Mouse (Mus musculus) forebrain, embryonic 14.5 days (tissue): Measurements from ENCODE around the gene Phf21a. TPM values are rescaled to one million over a fixed set of nuclear protein-coding genes. Genes with fewer than 3 reads are reported as not detected.

Experiments
- ATAC-seq: fragments of 200-750 bp; cut with Nextera tagmentation; 2 replicates; pipeline ENCODE4 v1.8.0; 2017; ENCODE audit warnings: mild to moderate bottlenecking, moderate library complexity
- DNase-seq: peaks from one replicate; pipeline ENCODE4 v3.0.0-alpha.2; 2015; ENCODE audit warnings: low spot score
- H3K27ac ChIP-seq: fragments of 300-500 bp; sonication (generic); 2 replicates; pipeline ENCODE4 v1.5.1; 2014; ENCODE audit warnings: low read depth, mild to moderate bottlenecking, control low read depth, low read length, moderate library complexity
- H3K27me3 ChIP-seq: fragments of 300-500 bp; sonication (generic); replicated peaks from 2 replicates; pipeline ENCODE4 v1.6.1; 2014; ENCODE audit warnings: low read length, control low read depth, mixed read lengths; ENCODE audit not compliant: control insufficient read depth, insufficient read depth
- H3K36me3 ChIP-seq: fragments of 300-500 bp; sonication (generic); 2 replicates; pipeline ENCODE4 v1.6.1; 2014; ENCODE audit warnings: low read length, control low read depth; ENCODE audit not compliant: control insufficient read depth, insufficient read depth
- H3K4me1 ChIP-seq: fragments of 300-500 bp; sonication (generic); 2 replicates; pipeline ENCODE4 v1.6.1; 2014; ENCODE audit warnings: antibody characterized with exemption, low read length, control low read depth; ENCODE audit not compliant: control insufficient read depth, insufficient read depth
- H3K4me2 ChIP-seq: fragments of 300-500 bp; sonication (generic); 2 replicates; pipeline ENCODE4 v1.6.1; 2014; ENCODE audit warnings: mild to moderate bottlenecking, control low read depth, low read length
- H3K4me3 ChIP-seq: fragments of 300-500 bp; sonication (generic); 2 replicates; pipeline ENCODE4 v1.5.1; 2014; ENCODE audit warnings: low read depth, low read length, control low read depth
- H3K9ac ChIP-seq: fragments of 300-500 bp; sonication (generic); 2 replicates; pipeline ENCODE4 v1.6.1; 2014; ENCODE audit warnings: mild to moderate bottlenecking, low read length, control low read depth, moderate library complexity
- H3K9me3 ChIP-seq: fragments of 300-500 bp; sonication (generic); replicated peaks from 2 replicates; pipeline ENCODE4 v1.6.1; 2016; ENCODE audit warnings: low read length, control low read depth, mixed read lengths; ENCODE audit not compliant: control insufficient read depth
- WGBS: fragments of 180-500 bp; shearing (Covaris S2); extraction: QIAGEN DNeasy Blood & Tissue Kit; methylation state at CpG from one replicate; pipeline ENCODE4 v1.1.7; 2014; 5-methylcytosine and 5-hydroxymethylcytosine counted together
- polyA plus RNA-seq: library from polyadenylated mRNA; unstranded; fragments of >200 nt; fragmentation: Nextera tagmentation; extraction: Ambion mirVana; gene quantifications from 2 replicates; pipeline ENCODE4 v1.2.1, GENCODE M21; 2014

The Phf21a gene
- polyA plus RNA-seq, 1 experiment from 2014 or later: 37.5 TPM

GRCm38 (mm10) chr2:92188744-92189143 is 95.8 kb downstream of the Phf21a start:
- Histone ChIP-seq H3K4me3 (peak overlapping the region; percentile 4; the same call in 1 of the 2 replicates), H3K27me3 (no peaks in the 10 kb centered on the region), H3K27ac (no peak overlapping the region), H3K9ac (peak overlapping the region; percentile 29; the same call in 1 of the 2 replicates), H3K4me2 (peak overlapping the region; percentile 62), H3K36me3 (no peaks in the 10 kb centered on the region), H3K4me1 (peaks cover 33% of the 10 kb centered on the region), H3K9me3 (no peaks in the 10 kb centered on the region)
- WGBS: 55% methylated on average over 3 of the region's 3 CpGs
- DNase-seq (no peak), ATAC-seq (no peak)

- DNase-seq: no peak
- no peak overlapping the region for H3K4me3 ChIP-seq
- no peak overlapping the region for H3K27ac ChIP-seq
- H3K9me3 ChIP-seq: no peaks in the 10 kb centered on the region
- H3K4me2 ChIP-seq: 0 out of 2 replicates have a peak overlapping the region, but pooled peaks have one; percentile 4
- no peak overlapping the region for H3K9ac ChIP-seq
- ATAC-seq: no peak
- H3K36me3 ChIP-seq: no peaks in the 10 kb centered on the region
- peaks cover 33% of the 10 kb centered on the region for H3K4me1 ChIP-seq
- H3K27me3 ChIP-seq: no peaks in the 10 kb centered on the region
- WGBS: 50% methylated on average over 5 of the region's 5 CpGs
Measured at GRCm38 (mm10) chr2:92190960-92191359, 98.0 kb downstream of the Phf21a start.

- Histone ChIP-seq H3K9me3 (no peaks in the 10 kb centered on the region), H3K4me3 (no peak overlapping the region), H3K27ac (no peak overlapping the region), H3K27me3 (no peaks in the 10 kb centered on the region), H3K4me2 (no peak overlapping the region), H3K4me1 (peaks cover 24% of the 10 kb centered on the region), H3K36me3 (no peaks in the 10 kb centered on the region), H3K9ac (no peak overlapping the region)
- WGBS: 74% methylated on average over 5 of the region's 5 CpGs
- ATAC-seq: peak; percentile 66; the same call in 1 of the 2 replicates
- peak; percentile 93 for DNase-seq
Measured at GRCm38 (mm10) chr2:92191826-92192581, 99.1 kb downstream of the Phf21a start.

- Histone ChIP-seq H3K9ac (no peak overlapping the region), H3K36me3 (no peaks in the 10 kb centered on the region), H3K4me3 (no peak overlapping the region), H3K27me3 (no peaks in the 10 kb centered on the region), H3K27ac (peak overlapping the region; percentile 58), H3K4me2 (peak overlapping the region; percentile 12; the same call in 1 of the 2 replicates), H3K9me3 (no peaks in the 10 kb centered on the region), H3K4me1 (peaks cover 16% of the 10 kb centered on the region)
- ATAC-seq (peak; percentile 46; the same call in 1 of the 2 replicates), DNase-seq (peak; percentile 63)
- 41% methylated on average over 6 of the region's 6 CpGs for WGBS
Measured at GRCm38 (mm10) chr2:92198126-92198525, 105.2 kb downstream of the Phf21a start.

GRCm38 (mm10) chr2:92198747-92199146 is 105.8 kb downstream of the Phf21a start:
- H3K9ac ChIP-seq: no peak overlapping the region
- no peaks in the 10 kb centered on the region for H3K27me3 ChIP-seq
- peaks cover 16% of the 10 kb centered on the region for H3K4me1 ChIP-seq
- WGBS: 67% methylated on average over 7 of the region's 7 CpGs
- peak overlapping the region; percentile 12; the same call in 1 of the 2 replicates for H3K4me2 ChIP-seq
- no peak overlapping the region for H3K4me3 ChIP-seq
- no peak overlapping the region; the same call in 1 of the 2 replicates for H3K27ac ChIP-seq
- ATAC-seq (peak; percentile 61; the same call in 1 of the 2 replicates), DNase-seq (peak; percentile 52)
- H3K9me3 ChIP-seq: no peaks in the 10 kb centered on the region
- H3K36me3 ChIP-seq: no peaks in the 10 kb centered on the region

GRCm38 (mm10) chr2:92199562-92200286 is 106.8 kb downstream of the Phf21a start:
- H3K4me2 ChIP-seq: no peak overlapping the region

GRCm38 (mm10) chr2:92202319-92203040 is 109.6 kb downstream of the Phf21a start:
- 65% methylated on average over 4 of the region's 4 CpGs for WGBS
- no peak for ATAC-seq
- H3K4me1 ChIP-seq: peaks cover 24% of the 10 kb centered on the region

More at GRCm38 (mm10) chr2:92199562-92200286, 106.8 kb downstream of the Phf21a start:
- H3K27ac ChIP-seq: no peak overlapping the region
- 82% methylated on average over 10 of the region's 10 CpGs for WGBS
- H3K36me3 ChIP-seq: no peaks in the 10 kb centered on the region
- H3K9me3 ChIP-seq: no peaks in the 10 kb centered on the region
- no peaks in the 10 kb centered on the region for H3K27me3 ChIP-seq
- no peak for DNase-seq
- no peak overlapping the region for H3K9ac ChIP-seq
- peaks cover 19% of the 10 kb centered on the region for H3K4me1 ChIP-seq
- H3K4me3 ChIP-seq: no peak overlapping the region
- no peak for ATAC-seq

GRCm38 (mm10) chr2:92205010-92205639 is 112.2 kb downstream of the Phf21a start:
- H3K9ac ChIP-seq: no peak overlapping the region
- 47% methylated on average over 5 of the region's 5 CpGs for WGBS
- H3K9me3 ChIP-seq: no peaks in the 10 kb centered on the region
- no peaks in the 10 kb centered on the region for H3K27me3 ChIP-seq
- no peaks in the 10 kb centered on the region for H3K36me3 ChIP-seq
- H3K4me3 ChIP-seq: no peak overlapping the region
- peaks cover 8% of the 10 kb centered on the region; the same call in 1 of the 2 replicates for H3K4me1 ChIP-seq
- DNase-seq (peak; percentile 26), ATAC-seq (no peak)
- no peak overlapping the region for H3K4me2 ChIP-seq
- H3K27ac ChIP-seq: no peak overlapping the region

More at GRCm38 (mm10) chr2:92202319-92203040, 109.6 kb downstream of the Phf21a start:
- Histone ChIP-seq H3K4me3 (no peak overlapping the region), H3K4me2 (no peak overlapping the region), H3K9ac (no peak overlapping the region), H3K36me3 (no peaks in the 10 kb centered on the region), H3K27ac (no peak overlapping the region), H3K9me3 (no peaks in the 10 kb centered on the region), H3K27me3 (no peaks in the 10 kb centered on the region)
- no peak for DNase-seq
